Mouse (Mus musculus): Measurements from ENCODE around the gene Ets1. TPM values are rescaled to one million over a fixed set of nuclear protein-coding genes. Genes with fewer than 3 reads are reported as not detected.
A peak's percentile ranks its signal among the peaks of the same experiment; 100 is the strongest.

Ets1 gene
- total and polyA plus RNA-seq, 2 experiments from 2014 or later = 34.3 to 72.7 TPM

- Histone ChIP-seq H3K4me3 (ENCODE audit: low read depth, low read length) (no peak overlapping the region), H3K9me3 (replicated peaks; ENCODE audit: control insufficient read depth, low read length) (no peaks in the 10 kb centered on the region), H3K27me3 (ENCODE audit: control insufficient read depth, insufficient read depth, low read length) (no peaks in the 10 kb centered on the region), H3K9ac (replicated peaks; ENCODE audit: low read depth, low read length) (no peak overlapping the region), H3K36me3 (replicated peaks; ENCODE audit: control insufficient read depth, insufficient read depth, low read length) (no peaks in the 10 kb centered on the region), H3K4me2 (ENCODE audit: low read depth, low read length) (no peak overlapping the region), H3K4me1 (ENCODE audit: control insufficient read depth, insufficient read depth) (peaks cover 4% of the 10 kb centered on the region; the same call in 1 of the 2 replicates), H3K27ac (ENCODE audit: low read depth) (no peak overlapping the region)
- 32% methylated on average over 1 of the region's 1 CpGs for WGBS
- DNase-seq (ENCODE audit: low spot score) = no peak
- ATAC-seq (ENCODE audit: insufficient read depth, low read depth) = no peak
- TF ChIP-seq CTCF (IDR thresholded peaks at IDR 0.05; ENCODE audit: low read depth) (no peak), EP300 (IDR thresholded peaks at IDR 0.05; ENCODE audit: low read depth) (no peak)
Observed at GRCm38 (mm10) chr9:32593816-32594215, 42.2 kb upstream of the Ets1 start.

- Histone ChIP-seq H3K4me3 (ENCODE audit: low read depth, low read length) (no peak overlapping the region), H3K9me3 (replicated peaks; ENCODE audit: control insufficient read depth, low read length) (no peaks in the 10 kb centered on the region), H3K4me2 (ENCODE audit: low read depth, low read length) (no peak overlapping the region), H3K27me3 (ENCODE audit: control insufficient read depth, insufficient read depth, low read length) (no peaks in the 10 kb centered on the region), H3K27ac (ENCODE audit: low read depth) (peak overlapping the region; percentile 69; the same call in 1 of the 2 replicates), H3K9ac (replicated peaks; ENCODE audit: low read depth, low read length) (no peak overlapping the region), H3K4me1 (ENCODE audit: control insufficient read depth, insufficient read depth) (peaks cover 4% of the 10 kb centered on the region; the same call in 1 of the 2 replicates), H3K36me3 (replicated peaks; ENCODE audit: control insufficient read depth, insufficient read depth, low read length) (no peaks in the 10 kb centered on the region)
- whole genome bisulfite sequencing = 35% methylated on average over 4 of the region's 4 CpGs
- TF ChIP-seq EP300 (IDR thresholded peaks at IDR 0.05; ENCODE audit: low read depth) (no peak), CTCF (IDR thresholded peaks at IDR 0.05; ENCODE audit: low read depth) (no peak)
- no peak for DNase-seq (ENCODE audit: low spot score)
- ATAC-seq (ENCODE audit: insufficient read depth, low read depth) = no peak
Observed at GRCm38 (mm10) chr9:32594346-32594745, 41.7 kb upstream of the Ets1 start.

GRCm38 (mm10) chr9:32595076-32595820 lies 40.8 kb upstream of the Ets1 start:
- no peak overlapping the region for H3K4me3 ChIP-seq (ENCODE audit: low read depth, low read length)
- no peak overlapping the region for H3K9ac ChIP-seq (replicated peaks; ENCODE audit: low read depth, low read length)
- no peaks in the 10 kb centered on the region for H3K27me3 ChIP-seq (ENCODE audit: control insufficient read depth, insufficient read depth, low read length)
- peaks cover 4% of the 10 kb centered on the region; the same call in 1 of the 2 replicates for H3K4me1 ChIP-seq (ENCODE audit: control insufficient read depth, insufficient read depth)
- peak overlapping the region; percentile 69 for H3K27ac ChIP-seq (ENCODE audit: low read depth)
- TF ChIP-seq EP300 (IDR thresholded peaks at IDR 0.05; ENCODE audit: low read depth) = no peak
- no peak for TF ChIP-seq CTCF (IDR thresholded peaks at IDR 0.05; ENCODE audit: low read depth)
- H3K36me3 ChIP-seq (replicated peaks; ENCODE audit: control insufficient read depth, insufficient read depth, low read length) = no peaks in the 10 kb centered on the region
- no peak overlapping the region for H3K4me2 ChIP-seq (ENCODE audit: low read depth, low read length)
- 60% methylated on average over 7 of the region's 7 CpGs for WGBS
- ATAC-seq (ENCODE audit: insufficient read depth, low read depth) (peak; percentile 48), DNase-seq (ENCODE audit: low spot score) (no peak)
- no peaks in the 10 kb centered on the region for H3K9me3 ChIP-seq (replicated peaks; ENCODE audit: control insufficient read depth, low read length)

GRCm38 (mm10) chr9:32596366-32596765 lies 39.7 kb upstream of the Ets1 start:
- TF ChIP-seq EP300 (IDR thresholded peaks at IDR 0.05; ENCODE audit: low read depth) = no peak
- TF ChIP-seq CTCF (IDR thresholded peaks at IDR 0.05; ENCODE audit: low read depth) = no peak
- H3K36me3 ChIP-seq (replicated peaks; ENCODE audit: control insufficient read depth, insufficient read depth, low read length) = no peaks in the 10 kb centered on the region
- no peaks in the 10 kb centered on the region for H3K27me3 ChIP-seq (ENCODE audit: control insufficient read depth, insufficient read depth, low read length)
- WGBS = 84% methylated on average over 8 of the region's 8 CpGs
- no peak overlapping the region for H3K4me2 ChIP-seq (ENCODE audit: low read depth, low read length)
- DNase-seq (ENCODE audit: low spot score) (no peak), ATAC-seq (ENCODE audit: insufficient read depth, low read depth) (no peak)
- H3K4me1 ChIP-seq (ENCODE audit: control insufficient read depth, insufficient read depth) = peaks cover 4% of the 10 kb centered on the region; the same call in 1 of the 2 replicates
- H3K27ac ChIP-seq (ENCODE audit: low read depth) = no peak overlapping the region
- H3K9ac ChIP-seq (replicated peaks; ENCODE audit: low read depth, low read length) = no peak overlapping the region
- no peaks in the 10 kb centered on the region for H3K9me3 ChIP-seq (replicated peaks; ENCODE audit: control insufficient read depth, low read length)
- no peak overlapping the region for H3K4me3 ChIP-seq (ENCODE audit: low read depth, low read length)

- Histone ChIP-seq H3K9ac (replicated peaks; ENCODE audit: low read depth, low read length) (no peak overlapping the region), H3K9me3 (replicated peaks; ENCODE audit: control insufficient read depth, low read length) (no peaks in the 10 kb centered on the region), H3K4me3 (ENCODE audit: low read depth, low read length) (no peak overlapping the region), H3K27ac (ENCODE audit: low read depth) (no peak overlapping the region), H3K36me3 (replicated peaks; ENCODE audit: control insufficient read depth, insufficient read depth, low read length) (no peaks in the 10 kb centered on the region), H3K4me2 (ENCODE audit: low read depth, low read length) (no peak overlapping the region), H3K4me1 (ENCODE audit: control insufficient read depth, insufficient read depth) (no peaks in the 10 kb centered on the region), H3K27me3 (ENCODE audit: control insufficient read depth, insufficient read depth, low read length) (no peaks in the 10 kb centered on the region)
- WGBS = 71% methylated on average over 5 of the region's 5 CpGs
- TF ChIP-seq CTCF (IDR thresholded peaks at IDR 0.05; ENCODE audit: low read depth) (no peak), EP300 (IDR thresholded peaks at IDR 0.05; ENCODE audit: low read depth) (no peak)
- no peak for ATAC-seq (ENCODE audit: insufficient read depth, low read depth)
- DNase-seq (ENCODE audit: low spot score) = peak; percentile 9
Observed at GRCm38 (mm10) chr9:32601953-32602352, 34.1 kb upstream of the Ets1 start.
